Mouse (Mus musculus) heart, embryonic 16.5 days (tissue): ENCODE results near the gene Lpxn. TPM values are rescaled to one million over a fixed set of nuclear protein-coding genes. Genes with fewer than 3 reads are reported as not detected.

Experiments used
- ATAC-seq: fragments of 200-750 bp; cut with Nextera tagmentation; replicated peaks from 2 replicates; pipeline ENCODE4 v1.8.0; 2017; ENCODE audit warnings: moderate number of reproducible peaks; ENCODE audit not compliant: insufficient read depth, low FRiP score; ENCODE audit errors: extremely low read depth
- H3K27ac ChIP-seq: fragments of 300-500 bp; sonication (generic); 2 replicates; pipeline ENCODE4 v1.5.1; 2014; ENCODE audit warnings: mild to moderate bottlenecking, low read length, control low read depth, moderate library complexity
- H3K27me3 ChIP-seq: fragments of 300-500 bp; sonication (generic); 2 replicates; pipeline ENCODE4 v1.6.1; 2014; ENCODE audit warnings: low read length, mixed read lengths; ENCODE audit not compliant: control insufficient read depth, insufficient read depth
- H3K36me3 ChIP-seq: fragments of 300-500 bp; sonication (generic); 2 replicates; pipeline ENCODE4 v1.6.1; 2014; ENCODE audit not compliant: control insufficient read depth, insufficient read depth
- H3K4me1 ChIP-seq: fragments of 300-500 bp; sonication (generic); 2 replicates; pipeline ENCODE4 v1.6.1; 2014; ENCODE audit warnings: low read length, mixed read lengths; ENCODE audit not compliant: control insufficient read depth, insufficient read depth
- H3K4me2 ChIP-seq: fragments of 300-500 bp; sonication (generic); 2 replicates; pipeline ENCODE4 v1.6.1; 2014; ENCODE audit warnings: low read depth, mild to moderate bottlenecking, control low read depth, low read length
- H3K4me3 ChIP-seq: fragments of 300-500 bp; sonication (generic); 2 replicates; pipeline ENCODE4 v1.5.1; 2014; ENCODE audit warnings: mild to moderate bottlenecking, control low read depth, low read length
- H3K9ac ChIP-seq: fragments of 300-500 bp; sonication (generic); 2 replicates; pipeline ENCODE4 v1.6.1; 2014; ENCODE audit warnings: low read length, control low read depth
- H3K9me3 ChIP-seq: fragments of 300-500 bp; sonication (generic); replicated peaks from 2 replicates; pipeline ENCODE4 v1.6.1; 2016; ENCODE audit warnings: low read length; ENCODE audit not compliant: control insufficient read depth
- WGBS: fragments of 180-500 bp; shearing (Covaris S2); extraction: QIAGEN DNeasy Blood & Tissue Kit; methylation state at CpG from one replicate; pipeline ENCODE4 v1.1.7; 2014; 5-methylcytosine and 5-hydroxymethylcytosine counted together
- polyA plus RNA-seq: library from polyadenylated mRNA; unstranded; fragments of >200 nt; fragmentation: Nextera tagmentation; extraction: Ambion mirVana; gene quantifications from 2 replicates; pipeline ENCODE4 v1.2.1, GENCODE M21; 2015

Lpxn gene
- polyA plus RNA-seq, 1 experiment from 2014 or later = 4.9 TPM

- Histone ChIP-seq H3K4me2 (no peak overlapping the region), H3K4me1 (peaks cover 9% of the 10 kb centered on the region), H3K9me3 (no peaks in the 10 kb centered on the region), H3K9ac (no peak overlapping the region), H3K4me3 (no peak overlapping the region), H3K36me3 (no peaks in the 10 kb centered on the region), H3K27ac (no peak overlapping the region), H3K27me3 (no peaks in the 10 kb centered on the region)
- WGBS = 91% methylated on average over 2 of the region's 2 CpGs
- ATAC-seq = no peak
Measured at GRCm38 (mm10) chr19:12786803-12787395, 9.1 kb upstream of the Lpxn start.

- H3K9me3 ChIP-seq = no peaks in the 10 kb centered on the region
- H3K27me3 ChIP-seq = no peaks in the 10 kb centered on the region
- no peak for ATAC-seq
- no peaks in the 10 kb centered on the region for H3K36me3 ChIP-seq
- no peak overlapping the region for H3K4me3 ChIP-seq
- H3K9ac ChIP-seq = no peak overlapping the region
- no peak overlapping the region for H3K4me2 ChIP-seq
- 75% methylated on average over 4 of the region's 4 CpGs for WGBS
- no peak overlapping the region for H3K27ac ChIP-seq
- peaks cover 11% of the 10 kb centered on the region for H3K4me1 ChIP-seq
Measured at GRCm38 (mm10) chr19:12787721-12788120, 8.3 kb upstream of the Lpxn start.

- Histone ChIP-seq H3K27ac (no peak overlapping the region), H3K4me3 (no peak overlapping the region), H3K9ac (no peak overlapping the region), H3K36me3 (no peaks in the 10 kb centered on the region), H3K9me3 (no peaks in the 10 kb centered on the region), H3K4me1 (peaks cover 13% of the 10 kb centered on the region), H3K27me3 (no peaks in the 10 kb centered on the region), H3K4me2 (no peak overlapping the region)
- no peak for ATAC-seq
Measured at GRCm38 (mm10) chr19:12792374-12792773, 3.6 kb upstream of the Lpxn start.

- peak overlapping the region; percentile 99 for H3K9ac ChIP-seq
- H3K4me2 ChIP-seq = peak overlapping the region; percentile 67
- no peaks in the 10 kb centered on the region for H3K9me3 ChIP-seq
- H3K27me3 ChIP-seq = no peaks in the 10 kb centered on the region
- WGBS = 2% methylated on average over 31 of the region's 39 CpGs
- peak overlapping the region; percentile 98 for H3K4me3 ChIP-seq
- H3K4me1 ChIP-seq = peaks cover 11% of the 10 kb centered on the region
- peak; percentile 59 for ATAC-seq
- H3K27ac ChIP-seq = peak overlapping the region; percentile 100
- no peaks in the 10 kb centered on the region for H3K36me3 ChIP-seq
Measured at GRCm38 (mm10) chr19:12794056-12795044, 1.6 kb upstream of the Lpxn start.

- no peak for ATAC-seq
- Histone ChIP-seq H3K27me3 (no peaks in the 10 kb centered on the region), H3K9ac (peak overlapping the region; percentile 99), H3K27ac (peak overlapping the region; percentile 100), H3K36me3 (no peaks in the 10 kb centered on the region), H3K4me1 (peaks cover 11% of the 10 kb centered on the region), H3K9me3 (no peaks in the 10 kb centered on the region), H3K4me3 (peak overlapping the region; percentile 98), H3K4me2 (peak overlapping the region; percentile 61)
- under 1% methylated on average over 40 of the region's 63 CpGs for WGBS
Measured at GRCm38 (mm10) chr19:12795110-12795509, 883 bp upstream of the Lpxn start.

GRCm38 (mm10) chr19:12796328-12796931, 437 bp downstream of the Lpxn start:
- ATAC-seq = no peak

GRCm38 (mm10) chr19:12797071-12797470, 1.1 kb downstream of the Lpxn start:
- H3K4me1 ChIP-seq = peaks cover 5% of the 10 kb centered on the region
- peak overlapping the region; percentile 94 for H3K4me2 ChIP-seq
- no peaks in the 10 kb centered on the region for H3K9me3 ChIP-seq
- H3K4me3 ChIP-seq = peak overlapping the region; percentile 98
- no peak for ATAC-seq
- peak overlapping the region; percentile 87 for H3K9ac ChIP-seq
- H3K27me3 ChIP-seq = no peaks in the 10 kb centered on the region
- 2% methylated on average over 7 of the region's 7 CpGs for WGBS
- H3K27ac ChIP-seq = peak overlapping the region; percentile 100
- no peaks in the 10 kb centered on the region for H3K36me3 ChIP-seq

More at GRCm38 (mm10) chr19:12796328-12796931, 437 bp downstream of the Lpxn start:
- H3K9me3 ChIP-seq = no peaks in the 10 kb centered on the region
- H3K27me3 ChIP-seq = no peaks in the 10 kb centered on the region
- WGBS = under 1% methylated on average over 29 of the region's 29 CpGs
- no peaks in the 10 kb centered on the region for H3K36me3 ChIP-seq
- H3K9ac ChIP-seq = peak overlapping the region; percentile 87
- H3K4me3 ChIP-seq = peak overlapping the region; percentile 98
- H3K4me1 ChIP-seq = peaks cover 7% of the 10 kb centered on the region
- H3K4me2 ChIP-seq = peak overlapping the region; percentile 94
- peak overlapping the region; percentile 100 for H3K27ac ChIP-seq

- Histone ChIP-seq H3K9ac (no peak overlapping the region), H3K36me3 (no peaks in the 10 kb centered on the region), H3K27ac (no peak overlapping the region), H3K4me2 (peak overlapping the region; percentile 3; the same call in 1 of the 2 replicates), H3K4me1 (no peaks in the 10 kb centered on the region), H3K4me3 (no peak overlapping the region), H3K27me3 (no peaks in the 10 kb centered on the region), H3K9me3 (no peaks in the 10 kb centered on the region)
- ATAC-seq = no peak
- 65% methylated on average over 4 of the region's 4 CpGs for WGBS
Measured at GRCm38 (mm10) chr19:12798404-12798803, 2.4 kb downstream of the Lpxn start.
